40 mouse cellular contexts compared by ENCODE assay signal in genomic region chr9:46216744-46217470, GRCm38 (mm10). TPM values are rescaled to one million over a fixed set of nuclear protein-coding genes. Genes with fewer than 3 reads are reported as not detected.
DNase-seq lines count a peak whose midpoint lies in the region; ATAC-seq and TF ChIP-seq lines count a peak whose summit lies in the region.
"Had no signal": no experiment of that assay in that cellular context is flagged by ENCODE, and none has a peak within 500 bp of the region (broad histone marks: within the 10 kb centered on the region; RNA-seq: fewer than 3 reads in every experiment).

No protein-coding gene starts in this region.

- H3K36me3 ChIP-seq in forebrain, embryonic 10.5 days (replicated peaks) = peaks cover 63% of the 10 kb centered on the region
- H3K36me3 ChIP-seq in forebrain, embryonic 16.5 days (ENCODE audit: control insufficient read depth, insufficient read depth) = peaks cover 9% of the 10 kb centered on the region
- H3K36me3 ChIP-seq in limb, embryonic 10.5 days = peaks cover 66% of the 10 kb centered on the region
- H3K36me3 ChIP-seq in liver, embryonic 12.5 days = peaks cover 45% of the 10 kb centered on the region
- peaks cover 37% of the 10 kb centered on the region for H3K36me3 ChIP-seq in liver, postnatal 0 days (replicated peaks; ENCODE audit: insufficient read depth, low read length)
- H3K36me3 ChIP-seq in midbrain, embryonic 13.5 days = peaks cover 60% of the 10 kb centered on the region

- TF ChIP-seq EP300 in liver, postnatal 0 days (IDR thresholded peaks at IDR 0.05; ENCODE audit: low read depth) = no peak

- no peak overlapping the region for H3K4me2 ChIP-seq in forebrain, embryonic 16.5 days (ENCODE audit: low read length)
- peak overlapping the region; percentile 44 for H3K4me2 ChIP-seq in liver, embryonic 12.5 days
- no peak overlapping the region for H3K4me2 ChIP-seq in liver, postnatal 0 days (ENCODE audit: low read depth, low read length)
- no peak overlapping the region for H3K4me2 ChIP-seq in midbrain, embryonic 13.5 days (replicated peaks)
- H3K4me2 ChIP-seq: forebrain, embryonic 12.5 days; heart, embryonic 12.5 days; hindbrain, embryonic 15.5 days; limb, embryonic 12.5 days; lung, embryonic 14.5 days; midbrain, embryonic 11.5 days; neural tube, embryonic 13.5 days had no signal

- no peak for DNase-seq in forebrain, embryonic 10.5 days (ENCODE audit: extremely low spot score, low spot score)
- no peak for DNase-seq in limb, embryonic 10.5 days (ENCODE audit: low spot score)
- peak; percentile 37 for DNase-seq in liver, postnatal 0 days
- DNase-seq in ovary, postnatal 14 days (ENCODE audit: low spot score) = no peak
- DNase-seq in left cerebral cortex, postnatal 25 days (ENCODE audit: low spot score in 2 of 2) = no peak
- DNase-seq: adrenal gland, adult 2 months; adrenal gland, postnatal 36 days; cerebellum, adult 18-20 months; cerebellum, postnatal 14 days; gastrocnemius, postnatal 25 days; heart, adult 18-20 months; kidney, adult 2 months; kidney, postnatal 4 days; lung, embryonic 14.5 days; lung, postnatal 14 days; thymus, adult 2 months; thymus, postnatal 4 days had no signal

- intact Hi-C loops in left cerebral cortex, postnatal 25 days (cut with DNase I) = no loop called here

- H3K4me3 ChIP-seq in forebrain, embryonic 10.5 days = no peak overlapping the region
- H3K4me3 ChIP-seq in forebrain, embryonic 16.5 days (replicated peaks; ENCODE audit: low read length) = no peak overlapping the region
- H3K4me3 ChIP-seq in limb, embryonic 10.5 days = no peak overlapping the region
- no peak overlapping the region for H3K4me3 ChIP-seq in liver, embryonic 12.5 days
- no peak overlapping the region for H3K4me3 ChIP-seq in liver, postnatal 0 days (ENCODE audit: low read depth, low read length)
- no peak overlapping the region for H3K4me3 ChIP-seq in midbrain, embryonic 13.5 days (replicated peaks)
- H3K4me3 ChIP-seq: erythroblast, embryonic 14.5 days; forebrain, embryonic 12.5 days; heart, embryonic 12.5 days; hindbrain, embryonic 15.5 days; limb, embryonic 12.5 days; neural tube, embryonic 13.5 days had no signal

- no peak for ATAC-seq in forebrain, embryonic 16.5 days
- peak; percentile 36 for ATAC-seq in liver, embryonic 12.5 days
- ATAC-seq in liver, postnatal 0 days = peak; percentile 73
- no peak for ATAC-seq in midbrain, embryonic 13.5 days
- ATAC-seq: inflammation-experienced regulatory T-cells, adult 6 months had no signal

- H3K27me3 ChIP-seq in forebrain, embryonic 10.5 days (ENCODE audit: poor library complexity, severe bottlenecking) = no peaks in the 10 kb centered on the region
- no peaks in the 10 kb centered on the region for H3K27me3 ChIP-seq in forebrain, embryonic 16.5 days (replicated peaks; ENCODE audit: control insufficient read depth, insufficient read depth, low read length)
- no peaks in the 10 kb centered on the region for H3K27me3 ChIP-seq in limb, embryonic 10.5 days (ENCODE audit: low read depth, poor library complexity, severe bottlenecking)
- no peaks in the 10 kb centered on the region for H3K27me3 ChIP-seq in liver, embryonic 12.5 days (replicated peaks)
- no peaks in the 10 kb centered on the region for H3K27me3 ChIP-seq in liver, postnatal 0 days (ENCODE audit: insufficient read depth, low read length)
- H3K27me3 ChIP-seq in midbrain, embryonic 13.5 days = no peaks in the 10 kb centered on the region
- H3K27me3 ChIP-seq: CH12.LX; forebrain, embryonic 12.5 days; heart, embryonic 12.5 days; hindbrain, embryonic 15.5 days; limb, embryonic 12.5 days; neural tube, embryonic 13.5 days had no signal

- WGBS in forebrain, embryonic 10.5 days = 95% methylated on average over 13 of the region's 13 CpGs
- WGBS in forebrain, embryonic 16.5 days = 95% methylated on average over 13 of the region's 13 CpGs
- 93% methylated on average over 13 of the region's 13 CpGs for WGBS in limb, embryonic 10.5 days
- WGBS in liver, embryonic 12.5 days (ENCODE audit: insufficient replicate concordance) = 66% methylated on average over 13 of the region's 13 CpGs
- WGBS in liver, postnatal 0 days (ENCODE audit: insufficient replicate concordance) = 77% methylated on average over 13 of the region's 13 CpGs
- WGBS in midbrain, embryonic 13.5 days = 93% methylated on average over 13 of the region's 13 CpGs

- peaks cover 8% of the 10 kb centered on the region for H3K4me1 ChIP-seq in forebrain, embryonic 10.5 days
- H3K4me1 ChIP-seq in forebrain, embryonic 16.5 days (replicated peaks; ENCODE audit: control insufficient read depth, insufficient read depth, low read length) = no peaks in the 10 kb centered on the region
- peaks cover 18% of the 10 kb centered on the region for H3K4me1 ChIP-seq in limb, embryonic 10.5 days
- peaks cover 56% of the 10 kb centered on the region for H3K4me1 ChIP-seq in liver, embryonic 12.5 days
- H3K4me1 ChIP-seq in liver, postnatal 0 days (ENCODE audit: insufficient read depth) = peaks cover 29% of the 10 kb centered on the region
- H3K4me1 ChIP-seq in midbrain, embryonic 13.5 days (replicated peaks) = no peaks in the 10 kb centered on the region
- H3K4me1 ChIP-seq: forebrain, embryonic 12.5 days; hindbrain, embryonic 15.5 days; limb, embryonic 12.5 days; neural tube, embryonic 13.5 days had no signal

- TF ChIP-seq CTCF in liver, postnatal 0 days (IDR thresholded peaks at IDR 0.05; ENCODE audit: low read depth) = no peak

- H3K9me3 ChIP-seq in forebrain, embryonic 10.5 days = no peaks in the 10 kb centered on the region
- H3K9me3 ChIP-seq in forebrain, embryonic 16.5 days (ENCODE audit: control insufficient read depth, low read length) = no peaks in the 10 kb centered on the region
- H3K9me3 ChIP-seq in limb, embryonic 10.5 days (replicated peaks) = no peaks in the 10 kb centered on the region
- H3K9me3 ChIP-seq in liver, embryonic 12.5 days (replicated peaks) = no peaks in the 10 kb centered on the region
- H3K9me3 ChIP-seq in liver, postnatal 0 days (ENCODE audit: low read length) = no peaks in the 10 kb centered on the region
- H3K9me3 ChIP-seq in midbrain, embryonic 13.5 days = no peaks in the 10 kb centered on the region
- H3K9me3 ChIP-seq: forebrain, embryonic 12.5 days; G1E; heart, embryonic 12.5 days; hindbrain, embryonic 15.5 days; limb, embryonic 12.5 days; neural tube, embryonic 13.5 days had no signal

- H3K9ac ChIP-seq in forebrain, embryonic 16.5 days (replicated peaks; ENCODE audit: low read depth, low read length) = no peak overlapping the region
- H3K9ac ChIP-seq in liver, embryonic 12.5 days = no peak overlapping the region
- peak overlapping the region; percentile 32; the same call in 1 of the 2 replicates for H3K9ac ChIP-seq in liver, postnatal 0 days (replicated peaks)
- no peak overlapping the region for H3K9ac ChIP-seq in midbrain, embryonic 13.5 days (replicated peaks)
- H3K9ac ChIP-seq: forebrain, embryonic 12.5 days; heart, embryonic 12.5 days; hindbrain, embryonic 15.5 days; limb, embryonic 12.5 days; lung, embryonic 14.5 days; neural tube, embryonic 13.5 days had no signal

- peak overlapping the region; percentile 51 for H3K27ac ChIP-seq in forebrain, embryonic 10.5 days
- no peak overlapping the region for H3K27ac ChIP-seq in forebrain, embryonic 16.5 days (ENCODE audit: low read length)
- 0 out of 2 replicates have a peak overlapping the region, but pooled peaks have one; percentile 11 for H3K27ac ChIP-seq in limb, embryonic 10.5 days
- H3K27ac ChIP-seq in liver, embryonic 12.5 days = peak overlapping the region; percentile 75
- peak overlapping the region; percentile 95 for H3K27ac ChIP-seq in liver, postnatal 0 days (ENCODE audit: low read depth)
- no peak overlapping the region for H3K27ac ChIP-seq in midbrain, embryonic 13.5 days
- H3K27ac ChIP-seq: forebrain, embryonic 12.5 days; hindbrain, embryonic 15.5 days; kidney, postnatal 0 days; limb, embryonic 12.5 days; neural tube, embryonic 13.5 days had no signal

RNA-seq across cellular contexts. Expression of gene Apoa1, which starts 11.5 kb away (rescaled TPM):
- 0.95 and 1.1 TPM in 2 replicates for polyA plus RNA-seq in forebrain, embryonic 10.5 days (2016; fragmentation: Nextera tagmentation; extraction: Ambion mirVana)
- polyA plus RNA-seq in forebrain, embryonic 16.5 days (2015; fragmentation: Nextera tagmentation; extraction: Ambion mirVana) = 1.4 and 1.5 TPM in 2 replicates
- 1.3 and 1.7 TPM in 2 replicates for polyA plus RNA-seq in limb, embryonic 10.5 days (2016; fragmentation: Nextera tagmentation; extraction: Ambion mirVana)
- polyA plus RNA-seq in liver, embryonic 12.5 days (2016; fragmentation: Nextera tagmentation; extraction: Ambion mirVana) = 1,440 and 1,454 TPM in 2 replicates
- 27,203 and 27,647 TPM in 2 replicates for polyA plus RNA-seq in liver, postnatal 0 days (2015; fragmentation: Nextera tagmentation; extraction: Ambion mirVana)
- polyA plus RNA-seq in midbrain, embryonic 13.5 days (2015; fragmentation: Nextera tagmentation; extraction: Ambion mirVana) = 2.9 and 3.3 TPM in 2 replicates
- total RNA-seq in left cerebral cortex, postnatal 25 days (2021) = not detected
- total RNA-seq: CH12.LX; G1E; gastrocnemius, postnatal 25 days; heart, adult 18-20 months; hematopoietic stem cell, adult 5-6 weeks had no signal
- polyA plus RNA-seq: C2C12; inflammation-experienced regulatory T-cells, adult 6 months had no signal

RNA-seq across cellular contexts. Expression of gene Apoc3, which starts 18.5 kb away (rescaled TPM):
- polyA plus RNA-seq in forebrain, embryonic 10.5 days (2016; fragmentation: Nextera tagmentation; extraction: Ambion mirVana) = not detected in 2 replicates
- not detected in 2 replicates for polyA plus RNA-seq in forebrain, embryonic 16.5 days (2015; fragmentation: Nextera tagmentation; extraction: Ambion mirVana)
- not detected in 2 replicates for polyA plus RNA-seq in limb, embryonic 10.5 days (2016; fragmentation: Nextera tagmentation; extraction: Ambion mirVana)
- polyA plus RNA-seq in liver, embryonic 12.5 days (2016; fragmentation: Nextera tagmentation; extraction: Ambion mirVana) = 2.1 and 2.4 TPM in 2 replicates
- 453 and 541 TPM in 2 replicates for polyA plus RNA-seq in liver, postnatal 0 days (2015; fragmentation: Nextera tagmentation; extraction: Ambion mirVana)
- not detected in 2 replicates for polyA plus RNA-seq in midbrain, embryonic 13.5 days (2015; fragmentation: Nextera tagmentation; extraction: Ambion mirVana)
- total RNA-seq in left cerebral cortex, postnatal 25 days (2021) = 1 to 10 TPM; 1.2 to 1.6 TPM
- total RNA-seq: CH12.LX; hematopoietic stem cell, adult 5-6 weeks had no signal
- polyA plus RNA-seq: brain, embryonic 14.5 days; C2C12; embryonic facial prominence, embryonic 14.5 days; erythroblast, embryonic 14.5 days; forebrain, embryonic 12.5 days; G1E; heart, embryonic 12.5 days; heart, postnatal 0 days; hindbrain, embryonic 15.5 days; inflammation-experienced regulatory T-cells, adult 6 months; limb, embryonic 12.5 days; lung, embryonic 14.5 days; midbrain, embryonic 11.5 days; neural tube, embryonic 13.5 days had no signal

RNA-seq across cellular contexts. Expression of gene Apoa4, which starts 23.6 kb away (rescaled TPM):
- polyA plus RNA-seq in forebrain, embryonic 10.5 days (2016; fragmentation: Nextera tagmentation; extraction: Ambion mirVana) = not detected in 2 replicates
- polyA plus RNA-seq in forebrain, embryonic 16.5 days (2015; fragmentation: Nextera tagmentation; extraction: Ambion mirVana) = not detected in 2 replicates
- polyA plus RNA-seq in limb, embryonic 10.5 days (2016; fragmentation: Nextera tagmentation; extraction: Ambion mirVana) = 0.13 TPM in 1 of 2 replicates, not detected in the other
- polyA plus RNA-seq in liver, embryonic 12.5 days (2016; fragmentation: Nextera tagmentation; extraction: Ambion mirVana) = not detected in 2 replicates
- 256 and 423 TPM in 2 replicates for polyA plus RNA-seq in liver, postnatal 0 days (2015; fragmentation: Nextera tagmentation; extraction: Ambion mirVana)
- 0.08 and 0.57 TPM in 2 replicates for polyA plus RNA-seq in midbrain, embryonic 13.5 days (2015; fragmentation: Nextera tagmentation; extraction: Ambion mirVana)
- total RNA-seq in left cerebral cortex, postnatal 25 days (2021) = not detected
- total RNA-seq: CH12.LX; G1E; gastrocnemius, postnatal 25 days; heart, adult 18-20 months; hematopoietic stem cell, adult 5-6 weeks; layer of hippocampus, adult 8-10 months; layer of hippocampus, postnatal 25 days; left cerebral cortex, adult 8-10 months had no signal
- polyA plus RNA-seq: C2C12; erythroblast, embryonic 14.5 days; forebrain, embryonic 12.5 days; G1E; heart, postnatal 0 days; hindbrain, embryonic 15.5 days; inflammation-experienced regulatory T-cells, adult 6 months; limb, embryonic 12.5 days; lung, embryonic 14.5 days; midbrain, embryonic 11.5 days had no signal

RNA-seq across cellular contexts. Expression of gene Apoa5, which starts 51.5 kb away (rescaled TPM):
- not detected in 2 replicates for polyA plus RNA-seq in forebrain, embryonic 10.5 days (2016; fragmentation: Nextera tagmentation; extraction: Ambion mirVana)
- not detected in 2 replicates for polyA plus RNA-seq in forebrain, embryonic 16.5 days (2015; fragmentation: Nextera tagmentation; extraction: Ambion mirVana)
- 0.20 TPM in 1 of 2 replicates, not detected in the other for polyA plus RNA-seq in limb, embryonic 10.5 days (2016; fragmentation: Nextera tagmentation; extraction: Ambion mirVana)
- polyA plus RNA-seq in liver, embryonic 12.5 days (2016; fragmentation: Nextera tagmentation; extraction: Ambion mirVana) = 0.25 and 0.33 TPM in 2 replicates
- polyA plus RNA-seq in liver, postnatal 0 days (2015; fragmentation: Nextera tagmentation; extraction: Ambion mirVana) = 771 and 869 TPM in 2 replicates
- polyA plus RNA-seq in midbrain, embryonic 13.5 days (2015; fragmentation: Nextera tagmentation; extraction: Ambion mirVana) = not detected in 2 replicates
- total RNA-seq in left cerebral cortex, postnatal 25 days (2021) = not detected
- total RNA-seq: gastrocnemius, postnatal 25 days; heart, adult 18-20 months; hematopoietic stem cell, adult 5-6 weeks; layer of hippocampus, adult 8-10 months; layer of hippocampus, postnatal 25 days; left cerebral cortex, adult 8-10 months had no signal
- polyA plus RNA-seq: brain, embryonic 14.5 days; C2C12; cortical plate, adult 2 months; embryonic facial prominence, embryonic 14.5 days; erythroblast, embryonic 14.5 days; forebrain, embryonic 12.5 days; G1E; heart, embryonic 12.5 days; heart, postnatal 0 days; hindbrain, embryonic 15.5 days; inflammation-experienced regulatory T-cells, adult 6 months; kidney, adult 2 months; lung, embryonic 14.5 days; neural tube, embryonic 13.5 days had no signal

RNA-seq across cellular contexts. Expression of gene Zpr1, which starts 56.0 kb away (rescaled TPM):
- 70.9 and 76.7 TPM in 2 replicates for polyA plus RNA-seq in forebrain, embryonic 10.5 days (2016; fragmentation: Nextera tagmentation; extraction: Ambion mirVana)
- 77.7 and 80.6 TPM in 2 replicates for polyA plus RNA-seq in forebrain, embryonic 16.5 days (2015; fragmentation: Nextera tagmentation; extraction: Ambion mirVana)
- 77.1 and 80.9 TPM in 2 replicates for polyA plus RNA-seq in limb, embryonic 10.5 days (2016; fragmentation: Nextera tagmentation; extraction: Ambion mirVana)
- 55.4 and 56.0 TPM in 2 replicates for polyA plus RNA-seq in liver, embryonic 12.5 days (2016; fragmentation: Nextera tagmentation; extraction: Ambion mirVana)
- polyA plus RNA-seq in liver, postnatal 0 days (2015; fragmentation: Nextera tagmentation; extraction: Ambion mirVana) = 20.6 and 21.8 TPM in 2 replicates
- 54.5 and 61.0 TPM in 2 replicates for polyA plus RNA-seq in midbrain, embryonic 13.5 days (2015; fragmentation: Nextera tagmentation; extraction: Ambion mirVana)
- total RNA-seq in left cerebral cortex, postnatal 25 days (2021) = 10 to 100 TPM; 31.9 to 34.1 TPM

Comparison
In these comparisons a context has a peak if more than half of its experiments do, and no peak if none do; other contexts are left out.
1. H3K27ac ChIP-seq: peak in forebrain, embryonic 10.5 days (single experiment), limb, embryonic 10.5 days (single experiment), liver, embryonic 12.5 days (single experiment) and liver, postnatal 0 days (single experiment); none in forebrain, embryonic 16.5 days (single experiment) and midbrain, embryonic 13.5 days (single experiment).
2. RNA of gene Apoc3, which starts 18.5 kb away (polyA plus RNA-seq): 453 to 541 TPM in liver, postnatal 0 days; 2.1 to 2.4 TPM in liver, embryonic 12.5 days, not detected in limb, embryonic 10.5 days, not detected in forebrain, embryonic 10.5 days, not detected in forebrain, embryonic 16.5 days and not detected in midbrain, embryonic 13.5 days; every median in the first group is over 100 times any median in the second.
3. RNA of gene Apoa4, which starts 23.6 kb away (polyA plus RNA-seq): 256 to 423 TPM in liver, postnatal 0 days; 0.08 to 0.57 TPM in midbrain, embryonic 13.5 days, not detected in forebrain, embryonic 10.5 days, not detected in forebrain, embryonic 16.5 days, 0.13 TPM in limb, embryonic 10.5 days and not detected in liver, embryonic 12.5 days; every median in the first group is over 100 times any median in the second.
4. ATAC-seq: peak in liver, embryonic 12.5 days (single experiment) and liver, postnatal 0 days (single experiment); none in forebrain, embryonic 16.5 days (single experiment) and midbrain, embryonic 13.5 days (single experiment).
5. RNA of gene Apoa1, which starts 11.5 kb away (polyA plus RNA-seq): 27,203 to 27,647 TPM in liver, postnatal 0 days and 1,440 to 1,454 TPM in liver, embryonic 12.5 days; 2.9 to 3.3 TPM in midbrain, embryonic 13.5 days, 1.3 to 1.7 TPM in limb, embryonic 10.5 days, 1.4 to 1.5 TPM in forebrain, embryonic 16.5 days and 0.95 to 1.1 TPM in forebrain, embryonic 10.5 days; every median in the first group is over 100 times any median in the second.